Mouse (Mus musculus) E14TG2a.4 (cell line): ENCODE measurements around the gene Map1b.

Experiments used
- CTCF ChIP-seq: conservative IDR thresholded peaks from 2 replicates; pipeline ENCODE4 v1.5.1; 2014; ENCODE audit warnings: low read length
- POU5F1 ChIP-seq: IDR thresholded peaks from 2 replicates; pipeline ENCODE4 v1.6.1; 2014; ENCODE audit warnings: low read length, borderline replicate concordance

DNA sequence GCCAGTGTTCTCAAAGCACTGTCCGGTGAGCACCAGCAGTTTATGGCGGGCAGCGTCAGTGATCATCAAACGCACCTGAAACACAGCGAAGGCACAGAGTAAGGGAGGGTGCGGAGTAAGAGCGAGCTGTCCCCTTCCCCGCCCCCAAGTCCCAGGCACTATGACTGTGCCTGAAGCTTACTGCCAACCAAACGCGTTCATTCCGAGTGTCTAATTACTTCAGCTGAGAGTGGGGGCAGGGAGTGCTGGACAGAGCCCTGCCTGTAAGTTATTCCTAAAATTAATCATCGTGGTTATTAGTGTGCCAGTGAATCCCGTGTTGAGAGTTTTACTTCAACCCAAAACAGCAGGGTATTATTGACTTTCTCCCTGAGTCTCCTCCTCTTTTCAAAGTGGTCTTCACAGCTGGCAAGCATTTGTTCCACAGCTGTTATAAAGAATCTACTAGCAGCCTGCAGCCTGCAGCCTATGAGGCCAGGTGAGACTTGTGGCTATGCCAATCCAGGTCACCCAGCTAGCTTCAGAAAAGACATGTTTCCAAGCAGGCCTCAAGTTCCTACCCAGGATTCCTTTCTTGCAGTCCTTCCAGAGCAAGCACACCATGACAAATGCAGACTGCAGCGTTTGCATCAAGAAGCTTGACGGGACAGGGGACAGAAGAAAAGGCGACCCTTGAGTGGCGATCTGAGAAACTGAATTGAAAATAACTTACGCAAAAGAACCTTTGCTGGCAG, 74.5 kb downstream of the Map1b start:
- no peak for TF ChIP-seq CTCF
- no peak for TF ChIP-seq POU5F1
